Mouse (Mus musculus) myocyte (in vitro differentiated cells): ENCODE results near the gene Timp2.

Source experiments
- MAX ChIP-seq: IDR thresholded peaks from one replicate; pipeline ENCODE4 v1.6.1; 2011; ENCODE audit warnings: low read depth, mild to moderate bottlenecking, control low read depth
- POLR2A ChIP-seq: IDR thresholded peaks from one replicate; pipeline ENCODE4 v1.6.1; 2011; ENCODE audit warnings: low read depth, mild to moderate bottlenecking, control low read depth, moderate library complexity; ENCODE audit not compliant: insufficient read length
- REST ChIP-seq: IDR thresholded peaks from one replicate; pipeline ENCODE4 v1.6.1; 2011; ENCODE audit warnings: mild to moderate bottlenecking, control low read depth, moderate library complexity; ENCODE audit not compliant: insufficient read depth, insufficient read length
- TCF12 ChIP-seq: IDR thresholded peaks from one replicate; pipeline ENCODE4 v1.6.1; 2011; ENCODE audit warnings: mild to moderate bottlenecking, control low read depth; ENCODE audit not compliant: poor library complexity, insufficient read depth, severe bottlenecking
- USF1 ChIP-seq: IDR thresholded peaks from one replicate; pipeline ENCODE4 v1.6.1; 2011; ENCODE audit warnings: low read depth, mild to moderate bottlenecking, control low read depth, moderate library complexity

DNA sequence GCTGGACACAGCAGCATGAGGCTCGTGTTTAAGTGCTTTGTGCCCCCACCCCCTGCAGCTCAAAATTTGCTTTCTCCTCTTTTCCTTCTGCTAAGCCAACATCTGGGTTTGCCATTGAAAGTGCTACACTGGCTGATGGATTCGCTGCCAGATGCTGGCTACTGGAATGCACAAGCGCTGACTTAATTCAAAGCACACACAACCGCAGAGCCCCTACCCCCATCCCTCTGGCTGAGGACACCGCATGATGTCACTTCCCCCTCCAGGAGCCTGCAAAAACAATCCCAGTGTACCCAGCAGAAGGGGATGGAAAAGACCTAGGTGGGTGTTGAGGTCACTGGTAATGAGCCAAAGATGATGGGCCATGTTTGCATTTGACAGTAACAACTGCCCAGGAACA lies 31.0 kb downstream of the Timp2 start:
- no peak for TF ChIP-seq MAX
- no peak for TF ChIP-seq POLR2A
- no peak for TF ChIP-seq TCF12
- no peak for TF ChIP-seq USF1
- TF ChIP-seq REST = no peak
